Mouse (Mus musculus): Measurements from ENCODE around the gene Pcp4l1. TPM values are rescaled to one million over a fixed set of nuclear protein-coding genes. Genes with fewer than 3 reads are reported as not detected.

The Pcp4l1 gene
- polyA plus RNA-seq, 1 experiment, result 520 TPM

DNA sequence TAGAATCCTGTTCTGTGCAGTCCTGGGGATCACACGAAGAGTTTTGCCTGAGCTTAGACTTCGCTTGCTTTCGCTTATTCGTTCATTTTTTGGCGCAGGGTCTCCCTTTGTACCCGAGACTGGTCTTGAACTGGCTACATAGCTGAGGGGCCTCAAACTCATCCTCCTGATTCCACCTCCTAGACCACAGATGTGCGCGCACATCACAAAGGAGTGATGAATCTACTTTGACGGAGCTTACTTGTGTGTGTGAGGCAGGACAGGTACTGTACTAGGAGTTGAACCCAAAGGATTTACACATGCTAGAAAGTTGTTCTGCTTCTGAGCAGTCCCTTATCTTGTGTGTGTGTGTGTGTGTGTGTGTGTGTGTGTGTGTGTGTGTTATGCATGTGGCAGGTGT, 5.2 kb downstream of the Pcp4l1 start:
- DNase-seq (ENCODE audit: extremely low spot score in 1 of 2, low spot score in 1 of 2), result no peak

GRCm38 (mm10) chr1:171189476-171190114, 6.5 kb downstream of the Pcp4l1 start:
- no peak for DNase-seq (ENCODE audit: extremely low spot score in 1 of 2, low spot score in 1 of 2)

DNA sequence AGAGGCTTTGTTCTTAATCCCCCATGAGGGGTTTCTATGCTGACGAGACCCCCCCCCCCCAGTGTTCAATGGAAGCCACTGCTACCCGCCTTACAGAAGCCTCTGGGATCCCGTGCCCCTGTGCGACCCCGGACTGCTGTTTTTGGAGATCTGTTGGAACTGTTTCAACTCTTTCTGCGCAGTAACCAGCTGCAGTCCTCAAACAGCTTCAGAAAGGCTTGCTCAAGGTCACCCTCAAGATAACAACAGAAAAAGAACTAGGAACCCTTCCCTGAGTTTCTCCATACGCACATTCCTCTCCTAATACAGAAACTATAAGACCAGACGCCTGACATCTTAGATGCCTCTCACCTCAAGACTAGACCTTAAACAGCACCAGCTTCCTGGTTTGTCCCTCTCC, 7.0 kb downstream of the Pcp4l1 start:
- no peak for DNase-seq (ENCODE audit: extremely low spot score in 1 of 2, low spot score in 1 of 2)

GRCm38 (mm10) chr1:171187851-171188700, 8.0 kb downstream of the Pcp4l1 start:
- DNase-seq (ENCODE audit: extremely low spot score in 1 of 2, low spot score in 1 of 2), result no peak

GRCm38 (mm10) chr1:171185655-171186054, 10.4 kb downstream of the Pcp4l1 start:
- no peak for DNase-seq (ENCODE audit: extremely low spot score in 1 of 2, low spot score in 1 of 2)

DNA sequence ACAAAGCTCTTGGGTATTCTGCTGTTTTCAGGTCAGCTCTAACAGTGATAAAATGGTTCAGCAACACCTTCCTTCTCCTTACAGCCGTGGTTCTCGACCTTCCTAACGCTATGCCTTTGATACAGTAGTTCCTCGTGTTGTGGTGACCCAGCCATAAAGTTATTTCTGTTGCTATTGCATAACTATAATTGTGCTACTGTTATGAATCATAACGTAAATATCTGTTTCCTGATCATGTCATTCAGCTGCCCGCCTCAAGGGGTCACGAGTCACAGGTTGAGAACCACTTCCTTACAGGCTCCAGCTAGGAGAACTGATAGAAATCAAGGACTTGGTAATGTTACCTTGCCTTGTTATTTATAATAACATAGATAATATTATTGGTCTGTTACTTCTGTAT, 11.8 kb downstream of the Pcp4l1 start:
- no peak for DNase-seq (ENCODE audit: extremely low spot score in 1 of 2, low spot score in 1 of 2)

GRCm38 (mm10) chr1:171183620-171184019, 12.4 kb downstream of the Pcp4l1 start:
- no peak for DNase-seq (ENCODE audit: extremely low spot score in 1 of 2, low spot score in 1 of 2)

DNA sequence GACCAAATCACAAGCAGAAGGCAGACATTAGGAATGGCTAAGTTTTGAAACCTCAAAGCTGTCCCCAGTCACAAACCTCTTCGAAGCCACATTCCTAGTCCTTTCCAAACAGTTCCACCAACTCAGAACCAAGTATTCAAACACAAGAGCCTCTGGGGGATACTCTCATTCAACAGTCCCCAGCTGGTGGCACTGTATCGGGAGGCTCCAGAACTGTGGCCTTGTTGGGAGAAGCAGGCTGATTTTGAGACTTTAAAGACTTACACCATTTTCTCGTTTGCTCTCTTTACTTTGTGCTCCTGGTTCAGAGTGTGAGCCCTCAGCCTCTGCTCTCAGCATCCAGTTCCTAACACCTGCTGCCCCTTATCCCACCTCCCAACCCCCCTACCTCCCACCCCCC, 13.0 kb downstream of the Pcp4l1 start:
- DNase-seq (ENCODE audit: extremely low spot score in 1 of 2, low spot score in 1 of 2), result no peak

GRCm38 (mm10) chr1:171179487-171180171, 16.4 kb downstream of the Pcp4l1 start:
- no peak for DNase-seq (ENCODE audit: extremely low spot score in 1 of 2, low spot score in 1 of 2)

DNA sequence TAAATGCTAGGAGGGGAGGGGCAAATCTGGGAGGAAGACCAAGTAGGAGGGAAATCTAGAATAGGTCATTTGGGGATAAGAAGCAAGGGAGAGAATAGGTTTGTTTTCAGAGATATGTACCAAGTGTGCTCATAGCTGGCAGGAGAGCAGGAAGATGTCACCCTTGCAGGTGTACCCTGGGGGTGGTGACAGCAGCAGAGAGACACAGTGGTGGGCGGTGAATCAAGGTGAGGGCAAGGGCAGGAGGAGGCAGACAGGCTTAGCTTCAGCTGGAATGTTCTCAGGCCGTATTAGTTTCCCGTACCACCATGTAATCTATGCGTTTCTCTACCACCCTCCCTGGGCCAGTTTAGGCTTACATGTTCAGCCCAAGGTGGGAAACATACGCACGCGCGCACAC, 23.3 kb downstream of the Pcp4l1 start:
- DNase-seq (ENCODE audit: extremely low spot score in 1 of 2, low spot score in 1 of 2), result no peak

DNA sequence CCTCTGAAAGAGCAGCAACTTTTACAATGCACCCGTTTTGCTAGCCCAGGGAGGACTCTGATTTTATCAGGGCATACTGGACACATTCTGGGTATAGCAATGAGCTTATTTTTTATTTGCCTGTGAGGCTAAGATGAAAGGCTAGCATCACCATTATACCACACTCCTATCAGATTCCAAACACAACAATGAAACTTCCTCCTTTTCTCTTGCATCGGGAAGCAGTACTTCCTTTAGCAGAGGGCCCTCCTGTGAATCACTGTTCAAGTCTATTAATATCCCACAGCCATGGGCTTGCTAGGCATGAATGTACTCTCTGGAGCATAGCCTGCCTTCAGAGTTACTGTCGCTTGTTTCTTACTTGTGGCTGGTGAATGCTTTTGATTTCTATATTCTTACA, 24.9 kb downstream of the Pcp4l1 start:
- DNase-seq (ENCODE audit: extremely low spot score in 1 of 2, low spot score in 1 of 2), result no peak

- DNase-seq (ENCODE audit: extremely low spot score in 1 of 2, low spot score in 1 of 2), result no peak
Measured at GRCm38 (mm10) chr1:171169913-171170312, 26.2 kb downstream of the Pcp4l1 start.

GRCm38 (mm10) chr1:171168906-171169305, 27.2 kb downstream of the Pcp4l1 start:
- DNase-seq (ENCODE audit: extremely low spot score in 1 of 2, low spot score in 1 of 2), result no peak

- DNase-seq (ENCODE audit: extremely low spot score in 1 of 2, low spot score in 1 of 2), result no peak
Measured at GRCm38 (mm10) chr1:171165629-171166345, 30.3 kb downstream of the Pcp4l1 start.

DNA sequence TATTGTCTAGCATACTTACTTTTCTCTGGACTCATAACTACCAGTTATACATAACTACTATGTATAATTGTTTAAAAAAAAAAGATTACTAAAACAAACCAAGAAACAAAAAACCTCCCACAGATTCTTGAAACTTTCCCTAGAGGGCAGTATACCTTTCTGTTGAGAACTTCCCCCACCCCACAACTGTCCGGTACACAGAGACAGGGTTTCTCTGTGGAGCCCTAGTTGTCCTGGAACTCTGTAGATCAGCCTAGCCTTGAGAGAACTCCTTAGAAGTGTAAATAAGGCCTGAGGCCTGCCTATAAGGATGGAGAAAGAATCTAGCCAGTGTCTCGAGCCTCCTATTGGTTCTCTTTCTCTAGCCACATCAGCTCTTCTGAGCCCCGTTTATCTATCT, 31.8 kb downstream of the Pcp4l1 start:
- no peak for DNase-seq (ENCODE audit: extremely low spot score in 1 of 2, low spot score in 1 of 2)

- no peak for DNase-seq (ENCODE audit: extremely low spot score in 1 of 2, low spot score in 1 of 2)
Measured at GRCm38 (mm10) chr1:171162526-171162925, 33.5 kb downstream of the Pcp4l1 start.

- DNase-seq (ENCODE audit: extremely low spot score in 1 of 2, low spot score in 1 of 2), result no peak
Measured at GRCm38 (mm10) chr1:171159485-171159975, 36.5 kb downstream of the Pcp4l1 start.

DNA sequence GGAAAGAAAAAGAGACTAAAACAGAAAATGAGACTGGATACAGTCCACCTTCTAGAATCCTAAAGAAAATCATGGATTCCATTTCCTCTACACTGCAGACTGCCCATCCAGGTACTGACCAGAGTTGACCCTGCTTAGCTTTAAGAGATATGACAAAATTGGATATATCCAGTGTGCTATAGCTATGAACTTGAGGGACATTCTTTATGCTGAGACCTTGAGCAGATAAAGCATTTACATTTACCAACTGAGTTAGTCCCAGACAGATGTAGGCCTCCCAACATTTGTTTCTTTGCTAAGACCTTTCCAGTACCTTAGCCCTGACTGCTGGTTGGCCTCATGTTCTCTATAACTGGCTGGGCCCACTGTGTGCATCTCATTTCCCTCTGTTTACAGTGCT, 38.1 kb downstream of the Pcp4l1 start:
- DNase-seq (ENCODE audit: extremely low spot score in 1 of 2, low spot score in 1 of 2), result no peak

DNA sequence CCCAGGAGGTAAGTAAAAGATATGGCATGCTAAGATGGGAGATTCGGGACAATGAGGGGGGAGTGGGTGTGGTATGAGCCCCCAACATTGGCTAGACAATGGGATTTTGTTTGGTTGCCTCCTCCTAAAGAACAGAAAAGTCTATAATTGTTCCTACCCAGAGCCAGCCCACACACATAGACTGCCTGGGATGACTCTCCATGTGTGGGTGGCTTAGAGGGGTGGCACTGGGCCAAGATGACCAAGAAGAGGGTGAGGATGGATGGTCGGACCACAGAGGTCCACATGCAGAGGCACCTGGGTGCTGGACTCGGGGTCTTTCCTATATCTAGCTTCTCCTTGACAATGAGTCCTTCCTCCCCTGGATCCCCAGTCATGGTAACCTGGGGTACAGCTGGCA, 39.4 kb downstream of the Pcp4l1 start:
- DNase-seq (ENCODE audit: extremely low spot score in 1 of 2, low spot score in 1 of 2), result peak in 1 of 2 experiments; percentile 25

GRCm38 (mm10) chr1:171151966-171152365, 44.1 kb downstream of the Pcp4l1 start:
- no peak for DNase-seq (ENCODE audit: extremely low spot score in 1 of 2, low spot score in 1 of 2)
